Mouse (Mus musculus): ENCODE results near the gene Cpeb2. TPM values are rescaled to one million over a fixed set of nuclear protein-coding genes. Genes with fewer than 3 reads are reported as not detected.

Gene Cpeb2
- polyA plus RNA-seq, 1 experiment from 2014 or later, result 6.1 TPM

GRCm38 (mm10) chr5:43227607-43228006, 5.4 kb upstream of the Cpeb2 start:
- no peak for ATAC-seq (ENCODE audit: low FRiP score)

GRCm38 (mm10) chr5:43231061-43231460, 1.9 kb upstream of the Cpeb2 start:
- no peaks in the 10 kb centered on the region for H3K36me3 ChIP-seq (replicated peaks)
- H3K27ac ChIP-seq, result no peak overlapping the region
- ATAC-seq (ENCODE audit: low FRiP score), result no peak
- H3K27me3 ChIP-seq, result peaks cover 10% of the 10 kb centered on the region
- H3K4me1 ChIP-seq, result peaks cover 5% of the 10 kb centered on the region
- H3K9me3 ChIP-seq, result no peaks in the 10 kb centered on the region
- no peak overlapping the region for H3K4me3 ChIP-seq (replicated peaks)
- no peak overlapping the region for H3K9ac ChIP-seq
- no peak overlapping the region for H3K4me2 ChIP-seq
- 63% methylated on average over 2 of the region's 2 CpGs for WGBS

More at GRCm38 (mm10) chr5:43227607-43228006, 5.4 kb upstream of the Cpeb2 start:
- H3K9ac ChIP-seq, result no peak overlapping the region
- 87% methylated on average over 5 of the region's 5 CpGs for WGBS
- peaks cover 10% of the 10 kb centered on the region for H3K27me3 ChIP-seq
- no peak overlapping the region for H3K27ac ChIP-seq
- no peaks in the 10 kb centered on the region for H3K9me3 ChIP-seq
- no peak overlapping the region for H3K4me2 ChIP-seq
- no peak overlapping the region for H3K4me3 ChIP-seq (replicated peaks)
- H3K4me1 ChIP-seq, result peaks cover 3% of the 10 kb centered on the region; the same call in 1 of the 2 replicates
- H3K36me3 ChIP-seq (replicated peaks), result no peaks in the 10 kb centered on the region

- H3K27ac ChIP-seq, result peak overlapping the region; percentile 97
- H3K4me2 ChIP-seq, result peak overlapping the region; percentile 92
- peak overlapping the region; percentile 90 for H3K4me3 ChIP-seq (replicated peaks)
- no peaks in the 10 kb centered on the region for H3K36me3 ChIP-seq (replicated peaks)
- no peaks in the 10 kb centered on the region for H3K9me3 ChIP-seq
- H3K4me1 ChIP-seq, result peaks cover 6% of the 10 kb centered on the region
- no peak for ATAC-seq (ENCODE audit: low FRiP score)
- H3K27me3 ChIP-seq, result peaks cover 10% of the 10 kb centered on the region
- H3K9ac ChIP-seq, result peak overlapping the region; percentile 89
- 3% methylated on average over 6 of the region's 6 CpGs for WGBS
Observed at GRCm38 (mm10) chr5:43232149-43232479, 856 bp upstream of the Cpeb2 start.

GRCm38 (mm10) chr5:43233316-43234181, 579 bp downstream of the Cpeb2 start:
- Histone ChIP-seq H3K36me3 (replicated peaks) (no peaks in the 10 kb centered on the region), H3K27me3 (peaks cover 10% of the 10 kb centered on the region), H3K4me3 (replicated peaks) (peak overlapping the region; percentile 90), H3K9me3 (no peaks in the 10 kb centered on the region), H3K4me1 (peaks cover 6% of the 10 kb centered on the region), H3K27ac (peak overlapping the region; percentile 97), H3K4me2 (peak overlapping the region; percentile 92), H3K9ac (peak overlapping the region; percentile 89)
- under 1% methylated on average over 85 of the region's 101 CpGs for WGBS
- ATAC-seq (ENCODE audit: low FRiP score), result peak; percentile 58

GRCm38 (mm10) chr5:43234321-43235185, 1.6 kb downstream of the Cpeb2 start:
- Histone ChIP-seq H3K9ac (peak overlapping the region; percentile 89), H3K4me3 (replicated peaks) (peak overlapping the region; percentile 90), H3K4me2 (peak overlapping the region; percentile 92), H3K36me3 (replicated peaks) (no peaks in the 10 kb centered on the region), H3K9me3 (no peaks in the 10 kb centered on the region), H3K27me3 (peaks cover 10% of the 10 kb centered on the region), H3K27ac (peak overlapping the region; percentile 97), H3K4me1 (peaks cover 6% of the 10 kb centered on the region)
- ATAC-seq (ENCODE audit: low FRiP score), result peak; percentile 33
- under 1% methylated on average over 87 of the region's 113 CpGs for WGBS

- H3K27me3 ChIP-seq, result peaks cover 5% of the 10 kb centered on the region; the same call in 1 of the 2 replicates
- WGBS, result 2% methylated on average over 27 of the region's 27 CpGs
- peak overlapping the region; percentile 97 for H3K27ac ChIP-seq
- peaks cover 6% of the 10 kb centered on the region for H3K4me1 ChIP-seq
- no peak for ATAC-seq (ENCODE audit: low FRiP score)
- no peaks in the 10 kb centered on the region for H3K9me3 ChIP-seq
- H3K4me3 ChIP-seq (replicated peaks), result peak overlapping the region; percentile 90
- no peaks in the 10 kb centered on the region for H3K36me3 ChIP-seq (replicated peaks)
- peak overlapping the region; percentile 89 for H3K9ac ChIP-seq
- H3K4me2 ChIP-seq, result peak overlapping the region; percentile 92
Observed at GRCm38 (mm10) chr5:43235186-43235785, 2.3 kb downstream of the Cpeb2 start.

- Histone ChIP-seq H3K9me3 (no peaks in the 10 kb centered on the region), H3K4me1 (peaks cover 6% of the 10 kb centered on the region), H3K36me3 (replicated peaks) (no peaks in the 10 kb centered on the region), H3K27me3 (peaks cover 2% of the 10 kb centered on the region; the same call in 1 of the 2 replicates), H3K27ac (no peak overlapping the region), H3K4me2 (peak overlapping the region; percentile 92), H3K4me3 (replicated peaks) (peak overlapping the region; percentile 90), H3K9ac (peak overlapping the region; percentile 25; the same call in 1 of the 2 replicates)
- ATAC-seq (ENCODE audit: low FRiP score), result no peak
- WGBS, result 36% methylated on average over 5 of the region's 5 CpGs
Observed at GRCm38 (mm10) chr5:43235997-43236396, 3.0 kb downstream of the Cpeb2 start.

GRCm38 (mm10) chr5:43236476-43236875, 3.5 kb downstream of the Cpeb2 start:
- no peak overlapping the region for H3K4me2 ChIP-seq
- H3K9me3 ChIP-seq, result no peaks in the 10 kb centered on the region
- no peak for ATAC-seq (ENCODE audit: low FRiP score)
- no peak overlapping the region for H3K4me3 ChIP-seq (replicated peaks)
- H3K27me3 ChIP-seq, result no peaks in the 10 kb centered on the region
- H3K36me3 ChIP-seq (replicated peaks), result no peaks in the 10 kb centered on the region
- peaks cover 6% of the 10 kb centered on the region for H3K4me1 ChIP-seq
- no peak overlapping the region for H3K9ac ChIP-seq
- WGBS, result 81% methylated on average over 3 of the region's 3 CpGs
- H3K27ac ChIP-seq, result no peak overlapping the region

- H3K4me3 ChIP-seq (replicated peaks), result peak overlapping the region; percentile 17; the same call in 1 of the 2 replicates
- H3K27ac ChIP-seq, result no peak overlapping the region
- no peaks in the 10 kb centered on the region for H3K9me3 ChIP-seq
- H3K4me2 ChIP-seq, result peak overlapping the region; percentile 32; the same call in 1 of the 2 replicates
- H3K36me3 ChIP-seq (replicated peaks), result no peaks in the 10 kb centered on the region
- no peaks in the 10 kb centered on the region for H3K27me3 ChIP-seq
- ATAC-seq (ENCODE audit: low FRiP score), result no peak
- H3K9ac ChIP-seq, result no peak overlapping the region
- peaks cover 4% of the 10 kb centered on the region for H3K4me1 ChIP-seq
- 59% methylated on average over 12 of the region's 12 CpGs for WGBS
Observed at GRCm38 (mm10) chr5:43237238-43237637, 4.3 kb downstream of the Cpeb2 start.

GRCm38 (mm10) chr5:43239141-43239835, 6.3 kb downstream of the Cpeb2 start:
- Histone ChIP-seq H3K4me3 (replicated peaks) (no peak overlapping the region), H3K4me1 (peaks cover 3% of the 10 kb centered on the region), H3K27me3 (no peaks in the 10 kb centered on the region), H3K9me3 (no peaks in the 10 kb centered on the region), H3K9ac (no peak overlapping the region), H3K4me2 (no peak overlapping the region), H3K27ac (no peak overlapping the region), H3K36me3 (replicated peaks) (no peaks in the 10 kb centered on the region)
- no peak for ATAC-seq (ENCODE audit: low FRiP score)
- WGBS, result 84% methylated on average over 6 of the region's 6 CpGs

GRCm38 (mm10) chr5:43240729-43241128, 7.8 kb downstream of the Cpeb2 start:
- Histone ChIP-seq H3K27me3 (no peaks in the 10 kb centered on the region), H3K4me1 (peaks cover 3% of the 10 kb centered on the region), H3K4me3 (replicated peaks) (no peak overlapping the region), H3K9ac (no peak overlapping the region), H3K9me3 (no peaks in the 10 kb centered on the region), H3K36me3 (replicated peaks) (0 out of 2 replicates have a peak, but pooled peaks cover 3% of the 10 kb centered on the region), H3K4me2 (no peak overlapping the region), H3K27ac (no peak overlapping the region)
- ATAC-seq (ENCODE audit: low FRiP score), result no peak

Measured in forebrain, embryonic 12.5 days (tissue).